Mouse (Mus musculus) forebrain, embryonic 14.5 days (tissue): ENCODE measurements around the gene Myh10. TPM values are rescaled to one million over a fixed set of nuclear protein-coding genes. Genes with fewer than 3 reads are reported as not detected.
A peak's percentile ranks its signal among the peaks of the same experiment; 100 is the strongest.

ENCODE experiments used
- ATAC-seq: fragments of 200-750 bp; cut with Nextera tagmentation; 2 replicates; pipeline ENCODE4 v1.8.0; 2017; ENCODE audit warnings: mild to moderate bottlenecking, moderate library complexity
- DNase-seq: peaks from one replicate; pipeline ENCODE4 v3.0.0-alpha.2; 2015; ENCODE audit warnings: low spot score
- H3K27ac ChIP-seq: fragments of 300-500 bp; sonication (generic); 2 replicates; pipeline ENCODE4 v1.5.1; 2014; ENCODE audit warnings: low read depth, mild to moderate bottlenecking, control low read depth, low read length, moderate library complexity
- H3K27me3 ChIP-seq: fragments of 300-500 bp; sonication (generic); replicated peaks from 2 replicates; pipeline ENCODE4 v1.6.1; 2014; ENCODE audit warnings: low read length, control low read depth, mixed read lengths; ENCODE audit not compliant: control insufficient read depth, insufficient read depth
- H3K36me3 ChIP-seq: fragments of 300-500 bp; sonication (generic); 2 replicates; pipeline ENCODE4 v1.6.1; 2014; ENCODE audit warnings: low read length, control low read depth; ENCODE audit not compliant: control insufficient read depth, insufficient read depth
- H3K4me1 ChIP-seq: fragments of 300-500 bp; sonication (generic); 2 replicates; pipeline ENCODE4 v1.6.1; 2014; ENCODE audit warnings: antibody characterized with exemption, low read length, control low read depth; ENCODE audit not compliant: control insufficient read depth, insufficient read depth
- H3K4me2 ChIP-seq: fragments of 300-500 bp; sonication (generic); 2 replicates; pipeline ENCODE4 v1.6.1; 2014; ENCODE audit warnings: mild to moderate bottlenecking, control low read depth, low read length
- H3K4me3 ChIP-seq: fragments of 300-500 bp; sonication (generic); 2 replicates; pipeline ENCODE4 v1.5.1; 2014; ENCODE audit warnings: low read depth, low read length, control low read depth
- H3K9ac ChIP-seq: fragments of 300-500 bp; sonication (generic); 2 replicates; pipeline ENCODE4 v1.6.1; 2014; ENCODE audit warnings: mild to moderate bottlenecking, low read length, control low read depth, moderate library complexity
- H3K9me3 ChIP-seq: fragments of 300-500 bp; sonication (generic); replicated peaks from 2 replicates; pipeline ENCODE4 v1.6.1; 2016; ENCODE audit warnings: low read length, control low read depth, mixed read lengths; ENCODE audit not compliant: control insufficient read depth
- WGBS: fragments of 180-500 bp; shearing (Covaris S2); extraction: QIAGEN DNeasy Blood & Tissue Kit; methylation state at CpG from one replicate; pipeline ENCODE4 v1.1.7; 2014; 5-methylcytosine and 5-hydroxymethylcytosine counted together
- polyA plus RNA-seq: library from polyadenylated mRNA; unstranded; fragments of >200 nt; fragmentation: Nextera tagmentation; extraction: Ambion mirVana; gene quantifications from 2 replicates; pipeline ENCODE4 v1.2.1, GENCODE M21; 2014

The Myh10 gene
- polyA plus RNA-seq, 1 experiment from 2014 or later: 88.8 TPM

DNA sequence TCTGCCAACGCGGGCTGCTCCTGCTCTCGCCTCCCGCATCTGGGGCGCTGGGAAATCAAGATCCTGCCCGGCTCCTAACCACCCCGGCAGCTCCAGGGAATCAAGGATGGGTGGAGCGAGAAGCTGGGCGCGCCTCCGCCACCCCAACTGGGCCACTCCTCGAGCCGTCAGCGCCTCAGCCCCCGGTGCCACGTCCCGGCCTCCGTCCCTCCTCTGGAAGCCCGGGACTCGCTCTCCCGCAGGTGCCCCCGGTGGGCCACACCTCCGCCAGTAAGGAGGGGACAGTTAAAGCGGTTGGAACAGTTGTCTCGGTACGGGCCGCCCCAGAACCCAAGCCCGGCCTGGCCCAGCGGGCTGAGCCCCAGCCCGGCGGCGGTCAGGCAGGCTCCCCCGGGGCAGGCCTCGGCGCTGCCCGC, 161.1 kb downstream of the Myh10 start:
- peaks cover 16% of the 10 kb centered on the region for H3K4me1 ChIP-seq
- no peaks in the 10 kb centered on the region for H3K9me3 ChIP-seq
- peak overlapping the region; percentile 91 for H3K4me3 ChIP-seq
- H3K27ac ChIP-seq: peak overlapping the region; percentile 93
- DNase-seq (peak; percentile 60), ATAC-seq (no peak; the same call in 1 of the 2 replicates)
- H3K4me2 ChIP-seq: peak overlapping the region; percentile 80
- H3K9ac ChIP-seq: peak overlapping the region; percentile 82
- WGBS: under 1% methylated on average over 36 of the region's 36 CpGs
- no peaks in the 10 kb centered on the region for H3K27me3 ChIP-seq
- H3K36me3 ChIP-seq: no peaks in the 10 kb centered on the region

DNA sequence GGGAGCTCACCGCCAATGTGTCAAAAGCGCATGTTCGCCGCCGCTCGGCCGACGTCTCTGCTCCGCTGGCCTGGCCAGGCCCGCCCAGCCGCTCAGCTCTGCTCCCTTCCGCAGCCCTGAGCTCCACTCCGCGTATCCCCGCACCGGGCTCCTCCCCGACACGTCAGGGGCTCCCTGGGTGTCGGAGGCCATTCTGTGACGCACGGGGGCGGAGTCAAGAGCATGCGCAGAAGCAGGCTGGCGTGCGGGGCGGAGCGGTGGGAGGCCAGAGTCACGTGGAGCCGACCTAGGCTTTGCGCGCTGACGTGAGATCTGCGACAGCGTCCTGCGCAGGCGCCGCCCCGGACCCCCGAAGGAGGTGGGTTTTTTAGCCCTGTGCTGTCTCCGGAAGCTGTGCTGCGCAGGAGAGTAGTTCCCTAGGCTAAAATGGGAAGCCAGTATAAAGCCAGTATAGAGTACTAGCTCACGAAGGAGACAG, 161.6 kb downstream of the Myh10 start:
- WGBS: under 1% methylated on average over 42 of the region's 42 CpGs
- no peaks in the 10 kb centered on the region for H3K9me3 ChIP-seq

DNA sequence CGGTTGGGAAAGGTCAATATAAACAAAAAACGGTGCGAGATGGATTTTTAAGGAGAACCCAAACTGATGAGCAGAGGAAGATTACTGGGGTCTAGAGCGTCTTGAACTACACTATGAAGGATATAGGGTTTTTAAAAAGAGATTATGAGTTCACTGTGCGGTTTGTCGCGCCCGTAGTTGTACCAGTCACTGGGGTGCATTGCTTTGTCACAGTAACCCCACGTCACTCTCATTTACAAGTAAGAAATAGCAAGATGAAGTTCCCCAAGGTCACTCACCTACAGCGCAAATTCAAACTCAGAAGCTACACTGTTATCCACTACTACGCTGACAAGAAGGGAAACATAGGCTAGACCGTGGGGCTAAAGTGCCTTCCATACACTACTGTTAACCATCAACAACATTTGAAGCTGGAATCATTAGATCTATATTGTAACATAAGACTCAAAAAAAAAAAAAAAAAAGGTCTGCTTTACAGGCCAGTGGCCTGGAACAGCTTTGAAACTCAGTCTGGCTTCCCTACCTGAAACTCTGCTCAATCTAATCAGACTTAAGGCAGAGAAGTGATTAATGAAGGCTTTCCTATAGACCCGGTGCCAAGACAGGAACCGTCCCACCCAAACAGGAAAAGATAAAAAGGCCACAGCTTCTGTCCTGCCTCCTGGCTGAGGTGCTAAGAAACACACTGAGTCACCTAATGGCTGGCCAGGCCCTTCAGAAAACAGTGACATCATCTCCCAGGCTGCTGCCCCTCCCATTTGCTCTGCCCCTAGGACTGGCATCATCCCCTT, 162.4 kb downstream of the Myh10 start:
- Histone ChIP-seq H3K27me3 (no peaks in the 10 kb centered on the region), H3K27ac (peak overlapping the region; percentile 55; the same call in 1 of the 2 replicates), H3K9ac (peak overlapping the region; percentile 62), H3K9me3 (no peaks in the 10 kb centered on the region), H3K4me1 (peaks cover 16% of the 10 kb centered on the region), H3K4me3 (peak overlapping the region; percentile 91), H3K36me3 (no peaks in the 10 kb centered on the region), H3K4me2 (peak overlapping the region; percentile 80)
- ATAC-seq (no peak), DNase-seq (no peak)
- 46% methylated on average over 14 of the region's 14 CpGs for WGBS

More for the DNA sequence above, 161.6 kb downstream of the Myh10 start:
- Histone ChIP-seq H3K4me2 (peak overlapping the region; percentile 80), H3K27me3 (no peaks in the 10 kb centered on the region), H3K9ac (peak overlapping the region; percentile 82), H3K4me3 (peak overlapping the region; percentile 91), H3K4me1 (peaks cover 16% of the 10 kb centered on the region), H3K36me3 (no peaks in the 10 kb centered on the region), H3K27ac (peak overlapping the region; percentile 93)
- peak; percentile 100 for ATAC-seq
- peak; percentile 99 for DNase-seq

DNA sequence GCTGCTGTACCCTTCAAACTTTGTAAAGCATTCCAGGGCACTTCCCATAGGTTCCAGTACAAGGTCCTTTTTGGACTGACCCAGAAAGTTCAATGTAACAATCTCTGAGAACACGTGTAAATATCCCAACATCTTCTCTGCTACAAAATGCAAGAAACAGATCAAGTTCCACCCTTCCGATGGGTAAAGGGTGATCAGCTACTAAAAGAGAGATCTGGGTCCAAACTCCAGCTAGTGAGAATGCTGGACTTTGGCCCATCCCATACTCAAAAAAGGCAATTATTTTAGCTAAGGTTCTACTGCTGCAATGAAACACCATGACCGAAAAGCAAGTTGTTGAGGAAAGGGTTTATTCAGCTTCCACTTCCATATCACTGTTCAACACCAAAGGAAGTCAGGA, 163.3 kb downstream of the Myh10 start:
- DNase-seq: no peak
- Histone ChIP-seq H3K9ac (no peak overlapping the region), H3K4me2 (no peak overlapping the region), H3K27me3 (no peaks in the 10 kb centered on the region), H3K4me3 (no peak overlapping the region), H3K4me1 (peaks cover 16% of the 10 kb centered on the region), H3K9me3 (no peaks in the 10 kb centered on the region), H3K36me3 (no peaks in the 10 kb centered on the region), H3K27ac (no peak overlapping the region)
- no peak for ATAC-seq
- 91% methylated on average over 3 of the region's 3 CpGs for WGBS

DNA sequence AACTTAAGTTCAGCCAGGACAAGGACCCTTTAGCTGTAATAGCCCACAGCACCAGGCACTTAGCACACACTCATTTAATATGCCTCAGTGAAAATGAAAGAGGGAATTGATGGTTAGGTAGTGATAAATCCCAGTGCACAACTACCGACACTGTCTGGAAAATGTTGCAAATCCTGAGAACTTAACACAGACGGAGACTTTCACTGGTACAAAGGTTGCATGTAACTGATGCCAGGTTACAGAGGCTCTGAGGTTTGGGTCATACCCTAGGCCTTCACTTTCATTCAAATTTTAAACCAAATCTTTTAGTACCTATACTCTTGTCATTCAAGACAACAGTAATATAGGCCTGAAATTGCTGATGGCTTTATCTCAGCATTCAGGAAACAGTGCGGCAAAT, 166.0 kb downstream of the Myh10 start:
- no peak for ATAC-seq
- no peak overlapping the region for H3K9ac ChIP-seq

DNA sequence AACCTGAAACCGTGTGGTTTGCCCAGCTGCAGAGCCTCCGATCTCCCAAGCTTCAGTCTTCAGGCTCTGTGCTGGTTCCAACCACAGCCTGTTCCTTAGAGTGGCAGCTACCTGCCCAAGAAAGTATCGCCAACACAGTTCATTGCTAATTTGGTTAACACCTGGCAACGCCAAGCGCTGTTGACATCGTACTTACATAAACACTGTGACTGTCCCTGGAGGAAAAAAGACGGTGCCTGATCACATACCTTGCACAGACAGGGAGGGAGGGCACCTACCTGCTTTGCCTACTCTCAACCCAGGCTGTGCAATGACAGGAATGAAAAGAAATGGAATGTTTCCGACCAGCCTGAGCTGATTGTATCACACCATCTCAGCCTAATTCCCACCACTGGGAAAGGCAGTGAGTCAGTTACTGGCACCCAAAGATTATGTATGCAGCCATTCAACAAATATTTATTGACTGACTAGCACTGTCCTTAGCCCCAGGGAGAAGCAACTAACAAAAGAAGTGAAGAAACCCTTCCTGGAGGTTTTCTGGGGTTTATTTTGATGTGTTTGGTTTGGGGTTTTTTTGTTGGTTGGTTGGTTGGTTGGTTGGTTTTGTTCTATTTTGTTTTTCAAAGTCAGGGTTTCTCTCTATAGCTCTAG, 168.7 kb downstream of the Myh10 start:
- Histone ChIP-seq H3K4me2 (no peak overlapping the region), H3K27ac (no peak overlapping the region), H3K9me3 (no peaks in the 10 kb centered on the region), H3K36me3 (no peaks in the 10 kb centered on the region), H3K27me3 (no peaks in the 10 kb centered on the region), H3K9ac (no peak overlapping the region), H3K4me1 (no peaks in the 10 kb centered on the region), H3K4me3 (no peak overlapping the region)
- DNase-seq: no peak
- WGBS: 87% methylated on average over 8 of the region's 8 CpGs
- ATAC-seq: no peak

More for the DNA sequence above, 166.0 kb downstream of the Myh10 start:
- no peak for DNase-seq
- 84% methylated on average over 3 of the region's 3 CpGs for WGBS
- Histone ChIP-seq H3K36me3 (no peaks in the 10 kb centered on the region), H3K9me3 (no peaks in the 10 kb centered on the region), H3K4me2 (no peak overlapping the region), H3K4me1 (peaks cover 5% of the 10 kb centered on the region; the same call in 1 of the 2 replicates), H3K4me3 (no peak overlapping the region), H3K27ac (no peak overlapping the region), H3K27me3 (no peaks in the 10 kb centered on the region)

DNA sequence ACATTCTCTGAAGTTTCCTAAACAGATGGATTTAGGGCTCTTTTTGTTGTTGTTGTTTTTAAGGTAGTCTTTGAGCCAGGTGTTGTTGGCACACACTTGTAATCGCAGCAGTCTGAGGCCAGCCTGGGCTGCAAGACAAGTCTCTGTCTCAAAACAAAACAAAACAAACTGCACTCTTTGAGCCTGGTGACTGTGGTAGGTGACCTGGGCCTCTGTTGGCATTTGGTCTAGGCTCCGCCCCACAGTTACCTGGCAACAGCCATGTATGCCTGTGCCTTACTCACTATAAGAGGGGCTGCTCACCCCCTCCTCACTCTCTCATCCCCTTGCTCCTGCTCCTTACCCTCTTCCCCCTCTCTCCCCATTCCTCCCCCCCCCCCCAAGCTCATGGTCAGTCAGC, 170.9 kb downstream of the Myh10 start:
- DNase-seq (no peak), ATAC-seq (no peak)
- H3K9me3 ChIP-seq: no peaks in the 10 kb centered on the region
- H3K27ac ChIP-seq: no peak overlapping the region
- H3K4me1 ChIP-seq: no peaks in the 10 kb centered on the region
- no peak overlapping the region for H3K9ac ChIP-seq
- 81% methylated on average over 2 of the region's 2 CpGs for WGBS
- H3K4me3 ChIP-seq: no peak overlapping the region
- no peak overlapping the region for H3K4me2 ChIP-seq
- H3K27me3 ChIP-seq: no peaks in the 10 kb centered on the region
- no peaks in the 10 kb centered on the region for H3K36me3 ChIP-seq

DNA sequence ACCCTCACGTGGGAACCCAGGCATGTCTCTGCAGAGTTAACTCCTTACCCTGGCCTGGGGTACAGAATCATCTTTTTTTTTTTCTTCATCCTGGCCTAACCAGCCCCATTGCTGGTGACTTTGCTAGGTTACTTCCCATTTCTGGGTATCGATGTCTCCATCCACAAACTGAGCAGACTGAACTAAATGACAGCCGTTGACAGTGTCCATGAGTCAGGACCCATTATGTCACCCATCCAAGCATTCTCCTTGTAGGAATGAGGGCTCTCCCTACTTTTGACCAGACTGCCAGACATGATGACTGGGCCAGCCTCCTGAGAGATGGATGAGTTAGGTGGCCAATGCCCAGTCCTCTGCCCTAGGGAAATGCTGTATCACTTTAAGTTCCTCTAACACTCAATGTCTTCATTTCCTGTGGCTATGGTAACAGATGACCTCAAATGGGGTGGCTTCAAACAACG, 172.3 kb downstream of the Myh10 start:
- ATAC-seq: no peak
- no peaks in the 10 kb centered on the region for H3K9me3 ChIP-seq
- H3K4me1 ChIP-seq: no peaks in the 10 kb centered on the region
- DNase-seq: no peak
- H3K36me3 ChIP-seq: no peaks in the 10 kb centered on the region
- H3K27ac ChIP-seq: no peak overlapping the region
- H3K27me3 ChIP-seq: no peaks in the 10 kb centered on the region
- 73% methylated on average over 4 of the region's 4 CpGs for WGBS
- no peak overlapping the region for H3K4me3 ChIP-seq
- H3K9ac ChIP-seq: no peak overlapping the region
- no peak overlapping the region for H3K4me2 ChIP-seq
